Mouse (Mus musculus) G1E (cell line): ENCODE measurements around the gene Arhgap33.

ENCODE experiments used
- CTCF ChIP-seq: IDR thresholded peaks from 2 replicates; pipeline ENCODE4 v1.5.1; 2012; ENCODE audit warnings: low read depth, low read length, inconsistent platforms, mixed read lengths
- TAL1 ChIP-seq: conservative IDR thresholded peaks from 2 replicates; pipeline ENCODE4 v1.6.1; 2012; ENCODE audit warnings: low read depth, low read length, inconsistent platforms, mixed read lengths

GRCm38 (mm10) chr7:30566033-30566432 is 31.2 kb upstream of the Arhgap33 start:
- no peak for TF ChIP-seq CTCF
- no peak for TF ChIP-seq TAL1
